Mouse (Mus musculus): ENCODE results near the gene Akr7a5. TPM values are rescaled to one million over a fixed set of nuclear protein-coding genes. Genes with fewer than 3 reads are reported as not detected.

Gene Akr7a5
- polyA plus RNA-seq, 1 experiment from 2014 or later = 166 TPM

DNA sequence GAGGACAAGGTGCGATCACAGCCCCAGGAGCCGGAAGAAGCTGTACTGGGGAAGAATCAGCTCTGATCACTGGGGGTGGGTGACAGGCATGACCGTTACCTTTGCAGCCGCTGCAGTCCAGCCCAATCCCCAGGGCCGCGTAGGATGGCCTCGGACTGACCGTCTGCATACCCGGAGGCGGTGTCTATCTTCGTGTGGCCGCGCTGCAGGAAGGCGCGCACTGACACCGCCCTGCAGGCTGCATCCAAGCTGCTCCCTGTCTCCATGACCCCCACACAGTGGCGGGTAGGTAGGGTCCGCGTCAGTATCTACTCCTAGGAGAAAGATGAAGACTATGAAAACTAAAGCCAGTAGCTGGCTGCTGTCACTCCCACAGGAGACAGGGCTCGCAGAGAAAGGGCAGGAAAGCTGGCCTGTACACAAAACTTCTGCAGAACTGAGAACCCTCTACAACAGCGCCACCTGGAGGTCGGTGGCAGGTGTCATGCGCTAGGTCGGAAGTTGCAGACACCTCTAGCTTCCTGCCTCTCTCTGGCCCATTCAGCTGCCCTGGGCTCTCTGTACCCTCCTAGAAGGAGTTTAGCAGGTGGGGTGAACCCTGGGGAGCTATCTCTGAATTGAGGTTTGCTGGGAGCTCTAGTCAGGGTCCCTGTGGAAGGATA, 26.4 kb downstream of the Akr7a5 start:
- peak overlapping the region; percentile 29 for H3K4me3 ChIP-seq (replicated peaks)
- peak overlapping the region; percentile 59 for H3K4me2 ChIP-seq
- H3K27ac ChIP-seq = no peak overlapping the region
- H3K9ac ChIP-seq = 0 out of 2 replicates have a peak overlapping the region, but pooled peaks have one; percentile 18
- WGBS = 29% methylated on average over 24 of the region's 24 CpGs
- peak; percentile 76 for ATAC-seq (replicated peaks; ENCODE audit: low FRiP score)
- H3K4me1 ChIP-seq = peaks cover 10% of the 10 kb centered on the region
- H3K36me3 ChIP-seq = no peaks in the 10 kb centered on the region
- peaks cover 9% of the 10 kb centered on the region for H3K27me3 ChIP-seq
- H3K9me3 ChIP-seq (replicated peaks) = no peaks in the 10 kb centered on the region

GRCm38 (mm10) chr4:139338145-139338544, 27.6 kb downstream of the Akr7a5 start:
- H3K4me2 ChIP-seq = no peak overlapping the region
- H3K9me3 ChIP-seq (replicated peaks) = no peaks in the 10 kb centered on the region
- ATAC-seq (replicated peaks; ENCODE audit: low FRiP score) = no peak
- H3K36me3 ChIP-seq = no peaks in the 10 kb centered on the region
- H3K27me3 ChIP-seq = peaks cover 9% of the 10 kb centered on the region
- H3K9ac ChIP-seq = no peak overlapping the region
- H3K4me1 ChIP-seq = peaks cover 10% of the 10 kb centered on the region
- H3K4me3 ChIP-seq (replicated peaks) = no peak overlapping the region
- H3K27ac ChIP-seq = no peak overlapping the region
- 57% methylated on average over 33 of the region's 33 CpGs for WGBS

GRCm38 (mm10) chr4:139340835-139341234, 30.3 kb downstream of the Akr7a5 start:
- H3K9me3 ChIP-seq (replicated peaks) = no peaks in the 10 kb centered on the region
- peaks cover 9% of the 10 kb centered on the region for H3K27me3 ChIP-seq
- no peak overlapping the region for H3K9ac ChIP-seq
- H3K4me2 ChIP-seq = no peak overlapping the region
- H3K36me3 ChIP-seq = peaks cover 7% of the 10 kb centered on the region
- no peak overlapping the region for H3K27ac ChIP-seq
- peaks cover 6% of the 10 kb centered on the region for H3K4me1 ChIP-seq
- no peak for ATAC-seq (replicated peaks; ENCODE audit: low FRiP score)
- no peak overlapping the region for H3K4me3 ChIP-seq (replicated peaks)
- WGBS = 79% methylated on average over 4 of the region's 4 CpGs

DNA sequence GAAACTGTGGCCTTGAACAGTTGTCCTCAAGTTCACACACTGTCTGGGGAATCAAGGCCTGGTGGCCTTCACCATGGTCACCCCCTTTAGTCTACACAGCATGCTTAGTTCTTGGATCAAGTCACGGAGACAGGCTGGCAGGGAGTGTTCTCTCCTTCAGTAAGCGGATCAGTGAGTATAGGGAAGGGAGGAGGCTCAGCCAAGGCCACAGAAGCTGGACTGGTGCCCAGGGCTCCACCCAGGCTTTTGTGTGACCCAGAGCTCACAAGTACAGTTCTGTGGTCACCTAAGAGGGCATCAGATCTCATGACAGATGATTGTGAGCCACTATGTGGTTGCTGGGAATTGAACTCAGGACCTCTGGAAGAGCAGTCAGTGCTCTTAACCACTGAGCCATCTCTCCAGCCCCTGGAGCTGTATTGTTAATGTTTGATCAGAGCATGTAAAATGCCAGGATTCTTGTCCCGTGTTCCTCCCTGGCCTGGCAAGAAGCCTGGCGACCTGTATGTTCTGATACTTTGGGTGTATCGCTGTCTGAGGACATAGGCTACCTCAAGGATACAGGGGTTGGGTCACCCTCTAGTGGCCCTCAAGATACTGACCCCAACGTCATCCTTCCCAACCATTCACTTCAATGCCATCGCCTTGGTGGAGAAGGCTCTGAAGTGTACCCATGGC, 31.2 kb downstream of the Akr7a5 start:
- no peak for ATAC-seq (replicated peaks; ENCODE audit: low FRiP score)
- Histone ChIP-seq H3K27me3 (peaks cover 9% of the 10 kb centered on the region), H3K4me2 (no peak overlapping the region), H3K4me1 (peaks cover 5% of the 10 kb centered on the region), H3K27ac (no peak overlapping the region), H3K4me3 (replicated peaks) (no peak overlapping the region), H3K9ac (no peak overlapping the region), H3K36me3 (peaks cover 15% of the 10 kb centered on the region), H3K9me3 (replicated peaks) (no peaks in the 10 kb centered on the region)
- 73% methylated on average over 7 of the region's 7 CpGs for WGBS

- no peak overlapping the region for H3K27ac ChIP-seq
- no peak for ATAC-seq (replicated peaks; ENCODE audit: low FRiP score)
- H3K4me1 ChIP-seq = no peaks in the 10 kb centered on the region
- 55% methylated on average over 5 of the region's 5 CpGs for WGBS
- no peak overlapping the region for H3K4me3 ChIP-seq (replicated peaks)
- no peaks in the 10 kb centered on the region for H3K9me3 ChIP-seq (replicated peaks)
- H3K27me3 ChIP-seq = no peaks in the 10 kb centered on the region
- H3K9ac ChIP-seq = no peak overlapping the region
- no peak overlapping the region for H3K4me2 ChIP-seq
- peaks cover 35% of the 10 kb centered on the region for H3K36me3 ChIP-seq
Measured at GRCm38 (mm10) chr4:139343718-139344117, 33.2 kb downstream of the Akr7a5 start.

DNA sequence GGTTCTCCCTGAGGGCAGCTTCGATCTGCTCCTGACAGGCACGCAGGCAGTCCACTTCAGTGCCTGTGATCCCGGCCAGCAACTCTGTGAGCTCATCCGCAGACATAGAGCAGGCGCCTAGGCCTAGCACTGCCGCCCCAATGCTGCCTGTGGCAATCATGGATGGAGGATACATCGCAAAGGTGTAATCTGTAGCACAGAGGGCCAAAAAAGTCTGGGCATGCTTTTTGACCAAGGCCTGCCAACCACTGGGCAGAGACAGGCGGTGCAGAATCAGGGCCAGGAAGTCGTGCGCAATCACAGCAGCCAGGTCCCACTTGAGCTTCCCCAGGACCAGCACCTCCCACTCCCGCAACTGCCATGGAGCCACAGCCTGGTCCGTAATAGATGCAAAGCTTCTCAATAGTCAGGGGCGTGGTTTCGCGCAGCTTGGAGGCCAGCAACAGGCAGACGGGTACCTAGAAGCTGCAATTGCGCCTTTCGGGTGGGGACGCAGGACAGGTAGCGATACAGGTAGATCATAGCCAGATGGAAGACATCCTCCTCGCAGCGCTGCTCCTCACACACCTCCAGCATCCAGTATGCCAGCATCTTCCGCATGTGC, 35.0 kb downstream of the Akr7a5 start:
- H3K9ac ChIP-seq = no peak overlapping the region
- 83% methylated on average over 23 of the region's 23 CpGs for WGBS
- peaks cover 48% of the 10 kb centered on the region for H3K36me3 ChIP-seq
- no peak for ATAC-seq (replicated peaks; ENCODE audit: low FRiP score)
- peaks cover 2% of the 10 kb centered on the region for H3K4me1 ChIP-seq
- H3K27ac ChIP-seq = no peak overlapping the region
- H3K27me3 ChIP-seq = no peaks in the 10 kb centered on the region
- H3K4me3 ChIP-seq (replicated peaks) = no peak overlapping the region
- H3K9me3 ChIP-seq (replicated peaks) = no peaks in the 10 kb centered on the region
- H3K4me2 ChIP-seq = no peak overlapping the region

DNA sequence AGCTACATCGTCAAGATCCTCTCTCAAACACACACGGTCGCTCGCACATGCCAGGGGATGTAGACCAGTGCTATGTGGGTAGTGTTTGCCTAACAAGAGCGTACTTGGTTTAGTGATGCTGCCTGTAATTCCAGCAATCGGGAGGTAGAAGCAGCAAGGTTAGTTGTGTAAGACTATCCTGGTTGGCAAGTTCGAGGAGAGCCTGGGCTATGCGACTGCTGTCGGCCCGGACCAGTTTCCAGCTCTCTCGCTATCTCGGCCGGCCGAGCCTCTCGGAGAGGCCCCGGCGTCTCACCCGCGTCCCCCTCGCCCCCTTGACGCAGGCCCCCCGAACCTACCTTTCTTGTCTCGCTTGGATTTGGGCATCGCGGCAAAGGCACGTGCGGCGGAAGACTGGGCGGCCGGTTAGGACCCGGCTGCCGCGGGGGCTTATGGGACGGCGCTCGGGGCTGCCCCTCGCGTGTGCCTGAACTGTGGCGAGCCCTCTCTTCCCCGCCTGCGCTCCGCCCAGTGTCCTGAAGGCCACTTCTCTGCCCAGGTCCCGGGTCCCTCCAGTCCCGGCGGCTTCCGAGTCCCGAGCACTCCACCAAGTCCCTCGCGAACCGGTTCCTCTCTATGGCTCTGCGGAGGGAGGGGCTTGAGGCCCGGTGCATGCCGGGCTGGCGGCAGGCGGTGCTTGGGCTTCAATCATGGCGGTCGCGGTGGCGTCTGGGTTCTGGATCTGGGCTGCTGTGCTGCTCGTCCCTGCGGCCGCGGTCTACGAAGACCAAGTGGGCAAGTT, 41.6 kb downstream of the Akr7a5 start, which contains the start of the genes Mrto4, Emc1 and Ubr4:
Mrto4 (minus strand) TSS at position 646 of the 781 bp plus-strand sequence.
Emc1 (plus strand) TSS at position 657 of the 781 bp plus-strand sequence.
Ubr4 (plus strand) TSS at position 679 of the 781 bp plus-strand sequence.
- Histone ChIP-seq H3K4me3 (replicated peaks) (peak within 1 kb of the TSS; percentile 80), H3K9ac (peak within 1 kb of the TSS; percentile 71), H3K9me3 (replicated peaks) (no peaks in the 10 kb centered on the region), H3K27me3 (no peaks in the 10 kb centered on the region), H3K4me1 (peaks cover 23% of the 10 kb centered on the region), H3K4me2 (peak within 1 kb of the TSS; percentile 86), H3K27ac (peak within 1 kb of the TSS; percentile 98), H3K36me3 (peaks cover 58% of the 10 kb centered on the region)
- under 1% methylated on average over 64 of the region's 64 CpGs for WGBS
- ATAC-seq (replicated peaks; ENCODE audit: low FRiP score) = peak; percentile 94

DNA sequence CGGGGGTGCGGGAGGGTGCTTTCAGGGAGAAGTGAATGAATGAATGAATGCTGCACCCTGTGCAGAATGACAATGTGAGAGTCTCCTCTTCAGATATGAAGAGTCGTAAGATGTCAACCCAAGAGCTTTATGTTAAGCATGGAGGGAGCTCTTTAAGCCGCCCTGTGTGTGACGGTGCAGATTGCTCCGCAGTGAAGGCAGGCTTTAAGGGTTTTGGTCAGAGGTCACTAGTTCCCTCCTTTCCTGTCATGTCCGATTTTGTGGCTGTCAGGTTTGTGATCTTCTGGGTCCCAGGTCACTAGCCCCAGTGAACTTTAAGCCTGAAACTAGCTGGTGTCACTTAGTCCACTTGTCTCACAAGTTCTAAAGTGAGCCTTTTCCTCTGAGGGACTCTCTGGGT, 42.3 kb downstream of the Akr7a5 start:
- WGBS = 0% methylated on average over 7 of the region's 7 CpGs
- Histone ChIP-seq H3K4me2 (peak overlapping the region; percentile 86), H3K9ac (peak overlapping the region; percentile 71), H3K36me3 (peaks cover 58% of the 10 kb centered on the region), H3K27me3 (no peaks in the 10 kb centered on the region), H3K4me3 (replicated peaks) (peak overlapping the region; percentile 80), H3K27ac (peak overlapping the region; percentile 98), H3K4me1 (peaks cover 23% of the 10 kb centered on the region), H3K9me3 (replicated peaks) (no peaks in the 10 kb centered on the region)
- ATAC-seq (replicated peaks; ENCODE audit: low FRiP score) = 0 out of 2 replicates have a peak, but pooled peaks have one; percentile 15

DNA sequence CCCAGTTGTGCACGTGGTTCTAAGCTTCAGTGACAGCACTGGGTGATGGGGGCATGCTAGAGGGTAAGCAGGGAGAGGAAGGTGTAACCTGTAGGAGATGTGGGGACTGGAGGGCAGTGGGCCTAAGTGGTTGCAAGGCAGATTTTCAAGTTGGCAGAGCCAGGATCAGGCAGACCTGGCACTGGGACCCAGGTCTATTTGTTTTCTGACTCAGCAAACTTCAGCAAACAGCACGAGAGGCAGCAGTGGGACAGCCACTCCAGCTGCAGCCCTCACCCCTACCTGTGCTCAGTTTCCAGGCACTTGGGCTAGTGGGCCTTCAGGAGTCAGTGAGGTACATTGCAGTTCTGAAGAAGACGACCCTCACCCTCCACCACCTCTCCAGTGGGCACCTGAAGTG, 46.7 kb downstream of the Akr7a5 start:
- 88% methylated on average over 3 of the region's 3 CpGs for WGBS
- no peak for ATAC-seq (replicated peaks; ENCODE audit: low FRiP score)
- Histone ChIP-seq H3K9me3 (replicated peaks) (no peaks in the 10 kb centered on the region), H3K36me3 (peaks cover 80% of the 10 kb centered on the region), H3K4me2 (no peak overlapping the region), H3K4me1 (peaks cover 10% of the 10 kb centered on the region), H3K27ac (no peak overlapping the region), H3K4me3 (replicated peaks) (no peak overlapping the region), H3K27me3 (no peaks in the 10 kb centered on the region), H3K9ac (no peak overlapping the region)

DNA sequence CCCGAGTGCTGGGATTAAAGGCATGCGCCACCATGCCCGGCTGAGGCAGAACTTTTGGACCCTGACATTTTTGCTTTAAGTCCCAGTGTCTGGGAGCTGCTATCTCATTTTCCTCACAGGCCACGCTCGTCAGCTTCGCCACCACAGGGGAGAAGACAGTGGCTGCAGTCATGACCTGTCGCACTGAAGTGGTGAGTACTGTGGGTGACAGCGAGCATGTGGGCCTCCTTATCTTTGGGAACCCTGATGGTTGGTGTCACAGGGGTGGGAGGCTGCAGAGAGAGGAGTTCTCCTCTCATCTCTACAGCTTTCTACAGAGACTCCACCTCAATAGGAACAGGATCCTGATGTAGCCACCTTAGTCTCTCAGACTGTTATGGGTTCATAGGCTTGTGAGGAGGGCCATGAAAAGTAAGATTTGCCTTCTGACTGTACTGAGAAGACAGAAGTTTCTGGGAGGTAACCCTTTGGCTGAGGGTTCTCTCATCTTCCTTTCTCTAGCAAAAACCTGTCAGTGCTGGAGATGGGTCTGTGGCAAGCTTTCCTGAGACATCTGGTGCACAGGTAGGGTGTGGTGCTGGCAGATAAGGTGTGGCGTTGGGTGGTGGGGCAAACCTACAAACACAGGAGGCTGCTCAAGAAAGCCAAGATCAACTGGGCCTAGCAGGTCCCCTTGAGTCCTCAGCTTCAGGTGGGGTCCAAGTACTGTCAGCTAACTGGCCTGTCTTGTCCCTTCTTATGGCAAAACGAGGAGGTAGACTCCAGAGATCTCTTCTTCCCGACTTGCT, 50.4 kb downstream of the Akr7a5 start:
- Histone ChIP-seq H3K27ac (no peak overlapping the region), H3K36me3 (peaks cover 98% of the 10 kb centered on the region), H3K27me3 (no peaks in the 10 kb centered on the region), H3K9ac (no peak overlapping the region), H3K4me1 (no peaks in the 10 kb centered on the region), H3K4me3 (replicated peaks) (no peak overlapping the region), H3K9me3 (replicated peaks) (no peaks in the 10 kb centered on the region), H3K4me2 (no peak overlapping the region)
- 93% methylated on average over 11 of the region's 11 CpGs for WGBS
- no peak; the same call in 1 of the 2 replicates for ATAC-seq (replicated peaks; ENCODE audit: low FRiP score)

- WGBS = 95% methylated on average over 3 of the region's 3 CpGs
- Histone ChIP-seq H3K4me2 (no peak overlapping the region), H3K27ac (no peak overlapping the region), H3K27me3 (no peaks in the 10 kb centered on the region), H3K36me3 (peaks cover 96% of the 10 kb centered on the region), H3K9me3 (replicated peaks) (no peaks in the 10 kb centered on the region), H3K9ac (no peak overlapping the region), H3K4me3 (replicated peaks) (no peak overlapping the region), H3K4me1 (no peaks in the 10 kb centered on the region)
- ATAC-seq (replicated peaks; ENCODE audit: low FRiP score) = no peak
Measured at GRCm38 (mm10) chr4:139367336-139367735, 56.8 kb downstream of the Akr7a5 start.

All from kidney, embryonic 15.5 days (tissue).